Mouse (Mus musculus): ENCODE data around the gene Dcaf15. TPM values are rescaled to one million over a fixed set of nuclear protein-coding genes. Genes with fewer than 3 reads are reported as not detected.

Dcaf15 gene
- polyA plus RNA-seq, 1 experiment = 44.0 TPM

- no peak for TF ChIP-seq CTCF (IDR thresholded peaks at IDR 0.05; ENCODE audit: low read depth, low read length)
- TF ChIP-seq POLR2A (IDR thresholded peaks at IDR 0.05; ENCODE audit: insufficient read depth, low read length) = no peak
- TF ChIP-seq EP300 (IDR thresholded peaks at IDR 0.05; ENCODE audit: insufficient read depth, low read depth, low read length) = no peak
- no peaks in the 10 kb centered on the region; the same call in 1 of the 2 replicates for H3K9me3 ChIP-seq (replicated peaks; ENCODE audit: control insufficient read depth, insufficient read depth, low read length, poor library complexity, severe bottlenecking)
- H3K36me3 ChIP-seq (ENCODE audit: control insufficient read depth, insufficient read depth, low read length, poor library complexity, severe bottlenecking) = no peaks in the 10 kb centered on the region
- H3K9ac ChIP-seq (ENCODE audit: low read depth, poor library complexity, severe bottlenecking) = no peak overlapping the region
- H3K27ac ChIP-seq (ENCODE audit: insufficient read depth, low read length) = no peak overlapping the region
- H3K4me1 ChIP-seq (ENCODE audit: control insufficient read depth, insufficient read depth, low read length) = no peaks in the 10 kb centered on the region
- no peaks in the 10 kb centered on the region for H3K27me3 ChIP-seq (ENCODE audit: control insufficient read depth, insufficient read depth, low read length, poor library complexity, severe bottlenecking)
- no peak overlapping the region for H3K4me3 ChIP-seq (ENCODE audit: low read depth, low read length)
These were observed 56.4 kb downstream of the Dcaf15 start for GRCm38 (mm10) chr8:84048171-84048570.

Other genes with a start within 250 kb of the Dcaf15 start
- 64.0 and 64.7 TPM in 2 replicates for gene Adgrl1, start 204.7 kb downstream of the Dcaf15 start, polyA plus RNA-seq (2011; ENCODE audit: insufficient read depth, insufficient read length, low read depth, missing spikeins)
- gene Gm10644, start 149.6 kb downstream of the Dcaf15 start, polyA plus RNA-seq (2011; ENCODE audit: insufficient read depth, insufficient read length, low read depth, missing spikeins) = 0.47 and 0.78 TPM in 2 replicates
- gene Asf1b, start 149.3 kb downstream of the Dcaf15 start, polyA plus RNA-seq (2011; ENCODE audit: insufficient read depth, insufficient read length, low read depth, missing spikeins) = 26.3 and 29.3 TPM in 2 replicates
- gene Prkaca, start 131.8 kb downstream of the Dcaf15 start, polyA plus RNA-seq (2011; ENCODE audit: insufficient read depth, insufficient read length, low read depth, missing spikeins) = 51.8 and 54.1 TPM in 2 replicates
- gene Samd1, start 107.1 kb downstream of the Dcaf15 start, polyA plus RNA-seq (2011; ENCODE audit: insufficient read depth, insufficient read length, low read depth, missing spikeins) = 79.7 and 95.7 TPM in 2 replicates
- 1.5 and 2.4 TPM in 2 replicates for gene 1700067K01Rik, start 103.3 kb downstream of the Dcaf15 start, polyA plus RNA-seq (2011; ENCODE audit: insufficient read depth, insufficient read length, low read depth, missing spikeins)
- gene 2210011C24Rik, start 92.6 kb downstream of the Dcaf15 start, polyA plus RNA-seq (2011; ENCODE audit: insufficient read depth, insufficient read length, low read depth, missing spikeins) = 11.2 and 15.9 TPM in 2 replicates
- gene Palm3, start 83.3 kb downstream of the Dcaf15 start, polyA plus RNA-seq (2011; ENCODE audit: insufficient read depth, insufficient read length, low read depth, missing spikeins) = 61.7 and 62.8 TPM in 2 replicates
- gene Il27ra, start 62.2 kb downstream of the Dcaf15 start, polyA plus RNA-seq (2011; ENCODE audit: insufficient read depth, insufficient read length, low read depth, missing spikeins) = 0.33 and 0.61 TPM in 2 replicates
- 1.4 and 1.9 TPM in 2 replicates for gene Rln3, start 59.8 kb downstream of the Dcaf15 start, polyA plus RNA-seq (2011; ENCODE audit: insufficient read depth, insufficient read length, low read depth, missing spikeins)
- gene Gm10643, start 39.6 kb downstream of the Dcaf15 start, polyA plus RNA-seq (2011; ENCODE audit: insufficient read depth, insufficient read length, low read depth, missing spikeins) = 0.56 and 0.76 TPM in 2 replicates
- gene Rfx1, start 37.9 kb downstream of the Dcaf15 start, polyA plus RNA-seq (2011; ENCODE audit: insufficient read depth, insufficient read length, low read depth, missing spikeins) = 9.6 and 10.5 TPM in 2 replicates
- 0.33 TPM in 1 of 2 replicates, not detected in the other for gene Podnl1, start 21.2 kb upstream of the Dcaf15 start, polyA plus RNA-seq (2011; ENCODE audit: insufficient read depth, insufficient read length, low read depth, missing spikeins)
- gene Cc2d1a, start 43.2 kb upstream of the Dcaf15 start, polyA plus RNA-seq (2011; ENCODE audit: insufficient read depth, insufficient read length, low read depth, missing spikeins) = 18.0 and 27.2 TPM in 2 replicates
- 3.8 and 4.7 TPM in 2 replicates for gene 4930432K21Rik, start 43.3 kb upstream of the Dcaf15 start, polyA plus RNA-seq (2011; ENCODE audit: insufficient read depth, insufficient read length, low read depth, missing spikeins)
- 3.0 and 4.3 TPM in 2 replicates for gene Nanos3, start 80.4 kb upstream of the Dcaf15 start, polyA plus RNA-seq (2011; ENCODE audit: insufficient read depth, insufficient read length, low read depth, missing spikeins)
- gene Zswim4, start 132.3 kb upstream of the Dcaf15 start, polyA plus RNA-seq (2011; ENCODE audit: insufficient read depth, insufficient read length, low read depth, missing spikeins) = 14.8 and 15.4 TPM in 2 replicates
- 90.6 and 92.0 TPM in 2 replicates for gene D8Ertd738e, start 145.0 kb upstream of the Dcaf15 start, polyA plus RNA-seq (2011; ENCODE audit: insufficient read depth, insufficient read length, low read depth, missing spikeins)
- 37.1 and 38.0 TPM in 2 replicates for gene Mri1, start 152.6 kb upstream of the Dcaf15 start, polyA plus RNA-seq (2011; ENCODE audit: insufficient read depth, insufficient read length, low read depth, missing spikeins)
- 21.3 and 25.7 TPM in 2 replicates for gene Ccdc130, start 165.6 kb upstream of the Dcaf15 start, polyA plus RNA-seq (2011; ENCODE audit: insufficient read depth, insufficient read length, low read depth, missing spikeins)

Data from ES-Bruce4 (cell line).